Mouse (Mus musculus): Measurements from ENCODE around the gene Rps19bp1.

Gene Rps19bp1

DNA sequence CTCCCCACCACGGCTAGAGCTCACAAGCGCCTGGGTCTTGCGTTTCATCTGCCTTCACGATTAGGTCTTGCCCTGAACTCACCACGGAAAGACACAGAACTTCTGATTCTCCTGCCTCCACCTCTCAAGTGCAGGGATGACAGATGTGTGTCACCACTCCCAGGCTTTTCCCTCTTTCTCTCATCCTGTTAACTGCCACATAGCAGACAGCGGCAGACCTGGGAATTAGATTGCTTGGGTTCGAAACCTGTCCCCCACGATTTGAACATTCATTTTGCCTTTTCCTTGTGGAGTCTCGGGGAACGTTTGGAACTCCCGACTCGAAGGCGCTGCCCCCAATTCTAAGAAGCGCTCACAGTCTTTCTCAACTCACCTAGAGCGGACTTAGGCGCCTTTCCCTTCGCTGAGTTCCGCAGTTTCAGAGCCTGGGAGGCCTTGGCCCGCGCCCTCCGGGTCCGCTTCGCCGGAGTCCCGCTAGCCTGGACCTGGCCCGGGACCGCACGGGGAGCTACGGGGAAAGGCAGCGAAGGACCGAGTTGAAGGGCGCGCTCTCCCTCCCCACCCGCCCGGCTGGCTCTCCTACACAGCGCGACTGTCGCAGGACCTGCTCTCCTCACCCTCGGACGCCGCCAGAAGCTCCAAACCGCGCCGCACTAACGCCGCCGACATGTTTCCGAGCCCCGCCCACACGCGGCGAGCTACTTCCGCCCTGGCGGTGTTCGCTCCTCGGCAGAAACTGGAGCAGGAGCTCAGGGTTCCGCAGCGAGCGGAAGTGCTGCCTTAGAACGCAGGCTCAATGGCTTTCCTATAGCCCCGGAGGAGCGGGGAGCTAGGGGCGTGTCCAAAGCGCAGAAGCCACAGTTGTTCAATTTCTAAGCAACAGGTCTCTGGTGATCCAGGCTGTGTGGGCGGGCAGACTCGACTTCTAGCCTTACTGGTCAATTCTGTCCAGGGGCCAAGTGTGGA lies at the start of gene Rps19bp1:
Gene Rps19bp1 (minus strand): TSS at position 706 of the 966 bp plus-strand sequence.
- DNase-seq (ENCODE audit: low read depth, low spot score), result peak; percentile 99

GRCm38 (mm10) chr15:80306146-80306545 lies 42.0 kb upstream of the Rps19bp1 start:
- DNase-seq (ENCODE audit: low read depth, low spot score), result no peak

DNA sequence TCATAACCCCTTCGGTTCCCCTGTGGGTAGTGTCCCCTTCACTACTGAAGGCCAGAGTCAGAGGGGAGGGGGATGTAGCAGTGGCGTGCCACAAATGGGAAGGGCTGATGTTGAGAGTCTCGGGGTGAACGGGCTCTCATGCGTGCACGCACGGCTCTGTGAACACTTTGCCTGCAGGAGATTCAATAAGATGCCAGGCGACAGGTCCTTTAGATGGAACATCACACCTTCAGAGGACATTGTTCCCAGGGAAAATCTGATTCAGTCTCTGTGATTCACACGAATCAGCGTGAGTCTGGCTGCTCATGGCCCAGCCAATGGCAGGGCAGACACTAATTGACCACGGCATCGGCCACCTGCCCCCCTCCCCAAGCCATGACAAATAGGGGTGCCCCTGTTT lies 40.1 kb upstream of the Rps19bp1 start:
- DNase-seq (ENCODE audit: low read depth, low spot score), result no peak

- no peak for DNase-seq (ENCODE audit: low read depth, low spot score)
Measured at GRCm38 (mm10) chr15:80303779-80304178, 39.7 kb upstream of the Rps19bp1 start.

DNA sequence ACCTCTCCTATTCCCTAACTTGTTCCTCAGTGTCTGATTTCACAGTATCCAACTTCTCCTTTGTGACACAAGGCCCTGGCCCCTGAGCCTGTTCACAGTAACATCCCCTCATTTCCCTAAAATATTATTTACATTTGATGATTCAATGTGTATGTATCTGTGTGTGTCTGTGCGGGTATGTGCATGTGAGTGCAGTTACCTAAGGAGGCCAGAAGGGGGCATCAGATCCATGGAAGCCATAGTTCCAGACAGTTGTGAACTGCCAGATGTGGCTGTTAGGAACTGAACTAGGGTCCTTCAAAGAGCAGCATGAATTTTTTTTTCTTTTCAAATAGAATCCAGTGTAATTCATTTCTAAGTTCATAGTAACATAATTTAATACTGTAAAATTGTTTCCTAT lies 33.0 kb upstream of the Rps19bp1 start:
- DNase-seq (ENCODE audit: low read depth, low spot score), result peak; percentile 50

- DNase-seq (ENCODE audit: low read depth, low spot score), result peak; percentile 97
Measured at GRCm38 (mm10) chr15:80289436-80289835, 25.3 kb upstream of the Rps19bp1 start.

- DNase-seq (ENCODE audit: low read depth, low spot score), result peak; percentile 40
Measured at GRCm38 (mm10) chr15:80288036-80288435, 23.9 kb upstream of the Rps19bp1 start.

GRCm38 (mm10) chr15:80286851-80287415 lies 22.8 kb upstream of the Rps19bp1 start, which contains the start of gene Cacna1i:
Gene Cacna1i, plus strand, starts transcription at chr15:80287238.
- DNase-seq (ENCODE audit: low read depth, low spot score), result peak; percentile 46

- DNase-seq (ENCODE audit: low read depth, low spot score), result peak; percentile 85
Measured at GRCm38 (mm10) chr15:80280646-80281045, 16.5 kb upstream of the Rps19bp1 start.

DNA sequence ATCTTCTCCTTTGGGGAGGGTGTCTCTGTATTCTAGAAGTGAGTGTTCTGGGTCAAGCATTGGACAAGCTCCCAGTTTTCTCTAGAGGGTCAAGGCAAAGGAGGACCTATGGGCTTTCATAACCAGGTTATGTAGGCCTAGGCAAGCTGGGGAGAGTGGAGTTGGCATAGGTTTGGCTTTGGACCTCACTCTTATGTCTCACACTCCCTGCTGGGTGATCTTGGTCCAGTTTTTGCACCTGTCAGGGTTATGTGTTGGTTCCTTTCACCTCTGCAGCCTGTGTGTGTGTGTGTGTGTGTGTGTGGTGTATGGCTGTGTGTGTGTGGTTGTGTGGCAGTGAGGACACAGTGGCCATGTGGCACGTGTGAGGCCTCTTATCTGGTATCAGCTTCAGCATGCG lies 14.9 kb upstream of the Rps19bp1 start:
- no peak for DNase-seq (ENCODE audit: low read depth, low spot score)

DNA sequence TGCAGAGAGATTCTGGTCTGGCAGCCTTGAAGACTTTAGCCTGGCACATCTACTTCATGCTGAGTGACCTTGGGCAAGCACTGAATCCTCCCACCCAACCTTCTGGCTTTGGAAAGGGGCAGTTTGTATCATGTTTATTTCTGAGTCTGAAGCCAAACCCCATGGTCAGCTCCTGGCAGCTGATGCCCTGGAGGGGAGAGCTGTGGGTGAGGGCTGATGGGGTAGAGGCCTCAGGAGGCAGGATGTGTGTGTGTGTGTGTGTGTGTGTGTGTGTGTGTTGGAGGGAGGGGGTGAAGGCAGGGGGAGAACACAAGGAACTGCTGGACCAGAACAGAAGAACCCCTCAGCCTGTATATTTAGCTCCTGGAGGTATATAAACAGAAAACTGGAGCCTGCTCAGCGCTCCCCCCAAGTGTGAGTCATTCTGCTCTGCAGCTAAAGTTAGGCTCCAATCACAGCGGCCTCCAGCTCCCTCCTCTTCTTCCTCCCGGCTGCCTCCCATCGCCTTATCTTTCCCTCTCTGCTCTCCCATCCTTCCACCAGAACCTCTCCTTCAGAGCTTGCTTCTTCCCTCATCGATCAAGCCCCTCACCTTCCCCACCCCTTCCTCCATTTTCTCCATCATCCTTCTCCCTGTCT lies 14.1 kb upstream of the Rps19bp1 start:
- no peak for DNase-seq (ENCODE audit: low read depth, low spot score)

GRCm38 (mm10) chr15:80277625-80278024 lies 13.5 kb upstream of the Rps19bp1 start:
- DNase-seq (ENCODE audit: low read depth, low spot score), result peak; percentile 79

GRCm38 (mm10) chr15:80277107-80277506 lies 13.0 kb upstream of the Rps19bp1 start:
- no peak for DNase-seq (ENCODE audit: low read depth, low spot score)

- peak; percentile 74 for DNase-seq (ENCODE audit: low read depth, low spot score)
Measured at GRCm38 (mm10) chr15:80271858-80272396, 7.8 kb upstream of the Rps19bp1 start.

GRCm38 (mm10) chr15:80266281-80266680 lies 2.2 kb upstream of the Rps19bp1 start:
- DNase-seq (ENCODE audit: low read depth, low spot score), result peak; percentile 87

GRCm38 (mm10) chr15:80261100-80261499 lies 3.0 kb downstream of the Rps19bp1 start:
- DNase-seq (ENCODE audit: low read depth, low spot score), result no peak

DNA sequence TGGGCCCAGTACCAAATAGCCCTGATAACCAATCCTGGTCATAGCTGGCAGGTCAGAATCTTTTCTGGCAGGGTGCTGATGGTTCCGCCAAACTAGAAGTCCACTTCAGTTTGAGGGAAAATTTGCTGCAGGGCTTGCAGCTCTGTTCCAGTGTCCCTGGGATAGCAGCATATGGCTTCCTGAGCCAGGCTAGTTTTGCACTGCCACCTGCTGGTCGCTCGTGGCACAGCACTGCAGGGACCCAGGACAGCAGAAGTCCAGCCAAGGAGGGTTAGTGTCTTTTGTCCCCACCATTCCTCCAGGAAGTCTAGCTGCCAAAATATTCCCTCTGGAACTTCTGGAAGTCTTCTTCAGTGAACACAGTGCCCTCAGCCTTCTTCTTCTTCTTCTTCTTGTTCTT lies 3.4 kb downstream of the Rps19bp1 start:
- DNase-seq (ENCODE audit: low read depth, low spot score), result peak; percentile 90

DNA sequence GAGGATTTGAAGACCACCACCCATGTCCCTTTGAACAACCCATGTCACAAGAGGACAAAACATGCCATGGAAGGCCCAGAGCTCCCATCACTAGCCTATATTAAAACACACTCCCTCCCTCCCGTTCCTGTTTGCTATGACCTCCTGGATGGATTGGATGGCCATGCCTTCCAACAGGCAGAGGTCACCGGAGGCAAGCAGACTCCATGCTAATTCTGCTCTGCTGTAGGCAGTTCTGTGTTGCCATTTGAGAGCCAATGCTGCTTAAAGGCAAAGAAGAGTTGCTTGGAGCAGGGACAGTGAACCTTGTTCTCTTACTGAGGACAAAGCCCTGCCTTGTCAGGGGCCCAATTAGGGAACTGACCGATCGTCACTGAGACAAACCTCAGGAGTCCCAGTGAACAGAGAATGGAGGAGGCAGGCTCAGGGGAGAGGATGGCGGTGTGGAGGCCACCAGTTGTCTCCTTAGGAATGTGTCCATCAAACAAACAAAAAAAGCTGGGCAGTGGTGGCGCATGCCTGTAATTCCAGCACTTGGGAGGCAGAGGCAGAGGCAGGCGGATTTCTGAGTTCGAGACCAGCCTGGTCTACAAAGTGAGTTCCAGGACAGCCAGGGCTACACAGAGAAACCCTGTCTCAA lies 4.6 kb downstream of the Rps19bp1 start:
- peak; percentile 78 for DNase-seq (ENCODE audit: low read depth, low spot score)

GRCm38 (mm10) chr15:80258240-80259170 lies 5.6 kb downstream of the Rps19bp1 start:
- peak; percentile 87 for DNase-seq (ENCODE audit: low read depth, low spot score)

DNA sequence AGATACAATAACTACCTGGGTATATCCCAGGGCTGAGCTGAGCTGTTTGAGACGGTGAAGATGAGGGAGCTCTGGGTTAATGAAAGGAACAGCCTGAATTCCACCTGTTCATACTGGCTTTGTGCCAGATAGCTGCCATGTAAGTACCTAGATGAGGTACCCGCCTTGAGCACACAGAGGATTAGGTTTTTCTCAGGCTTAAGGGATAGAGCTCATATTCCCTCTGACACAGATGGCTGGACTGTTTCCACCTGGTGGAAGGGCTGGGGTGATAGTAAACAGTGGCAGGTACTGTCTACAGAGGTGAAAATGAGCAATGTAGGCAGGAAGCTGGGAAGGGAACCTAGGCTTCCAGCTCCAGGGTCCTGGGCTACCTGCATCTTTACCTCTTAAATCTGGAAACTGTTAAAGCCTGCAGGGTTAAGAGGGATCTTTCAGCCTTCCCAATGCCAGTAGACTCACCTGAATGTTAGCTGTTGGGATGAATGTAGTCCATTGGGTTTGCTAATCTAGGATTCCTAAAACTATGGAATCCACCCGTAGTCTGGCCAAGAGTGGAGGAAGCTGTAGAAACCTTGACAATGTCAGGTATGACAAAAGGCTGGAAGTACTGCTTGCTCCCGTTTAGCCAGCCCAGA lies 6.4 kb downstream of the Rps19bp1 start:
- DNase-seq (ENCODE audit: low read depth, low spot score), result peak; percentile 65
